Mouse (Mus musculus): ENCODE data around the gene Retreg1.

DNA sequence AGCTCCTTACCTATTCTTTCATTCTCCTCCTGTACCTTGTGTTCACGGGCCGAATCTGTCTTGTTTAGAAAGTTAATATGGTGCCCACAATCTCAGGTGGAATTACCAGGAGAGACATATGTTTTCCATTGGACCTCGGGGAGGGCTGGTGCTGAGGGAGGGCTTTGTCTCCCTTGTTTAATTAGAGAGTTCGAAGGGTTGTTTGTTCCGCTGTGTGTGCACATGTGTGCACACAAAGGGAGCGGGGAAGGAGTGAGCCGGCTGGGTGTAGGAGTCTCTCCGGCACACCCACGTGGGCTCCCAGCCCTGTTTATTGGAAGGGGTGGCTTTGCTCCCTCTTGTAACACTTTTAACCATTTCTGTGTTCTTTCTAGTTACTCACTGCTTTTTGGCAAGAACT lies 29.1 kb downstream of the Retreg1 start:
- TF ChIP-seq POLR2A (IDR thresholded peaks at IDR 0.05; ENCODE audit: insufficient read depth, low read depth, low read length) (no peak), CTCF (IDR thresholded peaks at IDR 0.05) (no peak), EP300 (IDR thresholded peaks at IDR 0.05; ENCODE audit: insufficient read depth, low read depth, low read length) (no peak)
